Mouse (Mus musculus) forebrain, embryonic 15.5 days (tissue): ENCODE data around the gene Smr3a. TPM values are rescaled to one million over a fixed set of nuclear protein-coding genes. Genes with fewer than 3 reads are reported as not detected.

Source experiments
- ATAC-seq: fragments of 200-750 bp; cut with Nextera tagmentation; replicated peaks from 2 replicates; pipeline ENCODE4 v1.8.0; 2017; ENCODE audit warnings: mild to moderate bottlenecking, moderate TSS enrichment, moderate library complexity
- H3K27ac ChIP-seq: fragments of 300-500 bp; sonication (generic); replicated peaks from 2 replicates; pipeline ENCODE4 v1.5.1; 2015; ENCODE audit warnings: mild to moderate bottlenecking, inconsistent platforms
- H3K27me3 ChIP-seq: fragments of 300-500 bp; sonication (generic); 2 replicates; pipeline ENCODE4 v1.6.1; 2015; ENCODE audit warnings: inconsistent platforms
- H3K36me3 ChIP-seq: fragments of 300-500 bp; sonication (generic); 2 replicates; pipeline ENCODE4 v1.6.1; 2015; ENCODE audit warnings: mild to moderate bottlenecking, inconsistent platforms
- H3K4me1 ChIP-seq: fragments of 300-500 bp; sonication (generic); 2 replicates; pipeline ENCODE4 v1.6.1; 2015; ENCODE audit warnings: inconsistent platforms
- H3K4me2 ChIP-seq: fragments of 300-500 bp; sonication (generic); replicated peaks from 2 replicates; pipeline ENCODE4 v1.6.1; 2015; ENCODE audit warnings: mild to moderate bottlenecking, inconsistent platforms
- H3K4me3 ChIP-seq: fragments of 300-500 bp; sonication (generic); 2 replicates; pipeline ENCODE4 v1.5.1; 2015; ENCODE audit warnings: mild to moderate bottlenecking, inconsistent platforms
- H3K9ac ChIP-seq: fragments of 300-500 bp; sonication (generic); replicated peaks from 2 replicates; pipeline ENCODE4 v1.6.1; 2015; ENCODE audit warnings: mild to moderate bottlenecking, inconsistent platforms
- H3K9me3 ChIP-seq: fragments of 300-500 bp; sonication (generic); 2 replicates; pipeline ENCODE4 v1.6.1; 2016; ENCODE audit warnings: inconsistent platforms
- WGBS: fragments of 180-500 bp; shearing (Covaris S2); methylation state at CpG from one replicate; pipeline ENCODE4 v1.1.7; 2015; ENCODE audit warnings: mixed read lengths; 5-methylcytosine and 5-hydroxymethylcytosine counted together
- polyA plus RNA-seq: library from polyadenylated mRNA; unstranded; fragments of >200 nt; fragmentation: Nextera tagmentation; extraction: Ambion mirVana; gene quantifications from 2 replicates; pipeline ENCODE4 v1.2.1, GENCODE M21; 2015

The Smr3a gene
- not detected in 2 replicates for polyA plus RNA-seq

DNA sequence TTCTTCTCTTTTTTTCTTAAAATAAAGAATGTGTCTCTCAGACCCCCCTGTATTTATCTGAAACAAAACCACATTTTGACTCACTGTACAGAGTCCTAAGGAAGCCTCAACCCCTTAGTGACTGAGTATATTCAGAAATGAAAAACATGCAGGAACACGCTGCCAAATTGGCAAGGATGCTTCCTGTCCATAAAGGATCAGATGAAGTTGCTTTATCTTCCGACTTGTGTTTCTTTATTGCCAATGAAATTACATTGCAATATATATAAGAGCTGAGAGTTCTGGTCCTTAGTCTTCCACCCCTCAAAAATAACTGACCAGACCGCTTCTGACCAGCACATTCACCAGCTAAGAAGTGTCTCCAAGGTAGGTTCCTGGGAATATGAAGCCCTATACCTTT is at the start of gene Smr3a:
Smr3a (plus strand) TSS at position 301 of the 400 bp plus-strand sequence.
- Histone ChIP-seq H3K27ac (no peak within 1 kb of the TSS), H3K9ac (no peak within 1 kb of the TSS), H3K27me3 (no peaks in the 10 kb centered on the region), H3K4me2 (no peak within 1 kb of the TSS), H3K4me1 (no peaks in the 10 kb centered on the region), H3K36me3 (no peaks in the 10 kb centered on the region), H3K4me3 (no peak within 1 kb of the TSS), H3K9me3 (no peaks in the 10 kb centered on the region)
- ATAC-seq: no peak
- WGBS: 92% methylated on average over 3 of the region's 3 CpGs

GRCm38 (mm10) chr5:87969201-87969600 is 33.1 kb upstream of the Smr3a start, which contains the start of the genes 2310003L06Rik and Gm28434:
Gene 2310003L06Rik, plus strand, starts transcription at chr5:87969459.
Gene Gm28434, plus strand, starts transcription at chr5:87969517.
- 66% methylated on average over 2 of the region's 2 CpGs for WGBS
- H3K9me3 ChIP-seq: no peaks in the 10 kb centered on the region
- no peak within 1 kb of the TSS for H3K4me2 ChIP-seq
- no peak within 1 kb of the TSS for H3K27ac ChIP-seq
- no peaks in the 10 kb centered on the region for H3K4me1 ChIP-seq
- H3K36me3 ChIP-seq: no peaks in the 10 kb centered on the region
- H3K27me3 ChIP-seq: no peaks in the 10 kb centered on the region
- ATAC-seq: no peak
- no peak within 1 kb of the TSS for H3K9ac ChIP-seq
- H3K4me3 ChIP-seq: no peak within 1 kb of the TSS

- no peaks in the 10 kb centered on the region for H3K9me3 ChIP-seq
- no peaks in the 10 kb centered on the region for H3K4me1 ChIP-seq
- H3K9ac ChIP-seq: no peak within 1 kb of the TSS
- WGBS: 92% methylated on average over 3 of the region's 3 CpGs
- H3K27me3 ChIP-seq: no peaks in the 10 kb centered on the region
- no peak within 1 kb of the TSS for H3K4me2 ChIP-seq
- H3K36me3 ChIP-seq: no peaks in the 10 kb centered on the region
- no peak for ATAC-seq
- H3K4me3 ChIP-seq: no peak within 1 kb of the TSS
- H3K27ac ChIP-seq: no peak within 1 kb of the TSS
Observed at GRCm38 (mm10) chr5:87979139-87979538, 23.2 kb upstream of the Smr3a start, which contains the start of gene Cabs1. Gene Cabs1, plus strand, starts transcription at chr5:87979439.

DNA sequence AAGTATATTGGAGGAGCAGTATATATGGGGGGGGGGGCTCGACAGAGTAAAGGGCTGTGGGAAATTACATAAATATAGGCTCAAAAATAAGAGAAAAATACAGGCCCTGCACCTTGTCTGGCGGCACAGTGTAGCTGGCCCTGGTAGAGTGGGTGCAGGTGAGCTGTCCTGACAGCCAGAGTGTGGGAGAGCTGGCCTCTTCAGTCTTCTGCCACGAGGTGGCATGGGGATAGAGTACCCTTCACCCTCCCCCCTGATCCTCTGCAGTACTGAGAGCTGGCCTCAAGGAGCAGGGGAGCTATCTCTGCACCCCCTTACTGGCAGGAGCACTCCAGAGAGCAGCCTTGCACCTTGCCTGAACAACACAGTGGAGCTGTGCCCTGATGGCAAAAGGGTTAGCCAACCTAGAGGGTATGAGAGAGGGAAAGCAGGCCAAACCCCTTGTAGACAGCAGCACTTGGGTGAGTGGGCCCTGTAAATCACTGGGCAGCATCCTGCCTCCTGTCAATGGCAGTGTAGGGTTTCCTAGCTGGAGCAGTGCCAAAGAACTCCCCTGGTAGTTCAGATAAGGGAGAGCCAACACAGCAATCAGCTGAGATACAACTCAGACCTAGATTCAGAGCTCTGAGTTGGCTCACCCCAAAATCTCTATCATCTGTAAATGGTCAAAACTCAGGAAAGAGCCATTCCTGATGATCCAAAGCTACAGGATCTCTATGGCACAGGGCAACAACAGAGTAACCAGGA is 19.7 kb upstream of the Smr3a start:
- Histone ChIP-seq H3K36me3 (no peaks in the 10 kb centered on the region), H3K4me2 (no peak overlapping the region), H3K4me3 (no peak overlapping the region), H3K27ac (no peak overlapping the region), H3K9me3 (no peaks in the 10 kb centered on the region), H3K27me3 (no peaks in the 10 kb centered on the region), H3K9ac (no peak overlapping the region), H3K4me1 (no peaks in the 10 kb centered on the region)
- no peak for ATAC-seq
- WGBS: 62% methylated on average over 3 of the region's 3 CpGs

GRCm38 (mm10) chr5:88005241-88005640 is 2.9 kb downstream of the Smr3a start:
- ATAC-seq: no peak
- no peak overlapping the region for H3K4me3 ChIP-seq

More at GRCm38 (mm10) chr5:88005241-88005640, 2.9 kb downstream of the Smr3a start:
- Histone ChIP-seq H3K27ac (no peak overlapping the region), H3K4me2 (no peak overlapping the region), H3K27me3 (no peaks in the 10 kb centered on the region), H3K9ac (no peak overlapping the region), H3K4me1 (no peaks in the 10 kb centered on the region), H3K9me3 (no peaks in the 10 kb centered on the region), H3K36me3 (no peaks in the 10 kb centered on the region)

Other genes starting within 250 kb of the Smr3a start
- gene Csn1s2a, start 228.0 kb upstream of the Smr3a start, polyA plus RNA-seq: not detected in 2 replicates
- not detected in 2 replicates for gene Csn1s2b, start 194.5 kb upstream of the Smr3a start, polyA plus RNA-seq
- not detected in 2 replicates for gene Prr27, start 176.9 kb upstream of the Smr3a start, polyA plus RNA-seq
- not detected in 2 replicates for gene Odam, start 117.5 kb upstream of the Smr3a start, polyA plus RNA-seq
- gene Csn3, start 77.0 kb upstream of the Smr3a start, polyA plus RNA-seq: not detected in 2 replicates
- not detected in 2 replicates for gene 2310003L06Rik, start 33.1 kb upstream of the Smr3a start, polyA plus RNA-seq
- gene Gm28434, start 33.0 kb upstream of the Smr3a start, polyA plus RNA-seq: not detected in 2 replicates
- gene Cabs1, start 23.1 kb upstream of the Smr3a start, polyA plus RNA-seq: not detected in 2 replicates
- not detected in 2 replicates for gene Smr2, start 84.0 kb downstream of the Smr3a start, polyA plus RNA-seq
- not detected in 2 replicates for gene Gm11116, start 109.0 kb downstream of the Smr3a start, polyA plus RNA-seq
- not detected in 2 replicates for gene Gm11115, start 151.6 kb downstream of the Smr3a start, polyA plus RNA-seq